Mouse (Mus musculus) erythroblast, embryonic 14.5 days (primary cell): ENCODE data around the gene Dcp1a.

Experiments used
- GATA1 ChIP-seq: IDR thresholded peaks from 2 replicates; pipeline ENCODE4 v1.6.1; 2012; ENCODE audit warnings: low read length, inconsistent platforms, mixed read lengths
- TAL1 ChIP-seq: IDR thresholded peaks from 3 replicates; pipeline ENCODE4 v1.6.1; 2012; ENCODE audit warnings: low read length, inconsistent platforms, mixed read lengths

DNA sequence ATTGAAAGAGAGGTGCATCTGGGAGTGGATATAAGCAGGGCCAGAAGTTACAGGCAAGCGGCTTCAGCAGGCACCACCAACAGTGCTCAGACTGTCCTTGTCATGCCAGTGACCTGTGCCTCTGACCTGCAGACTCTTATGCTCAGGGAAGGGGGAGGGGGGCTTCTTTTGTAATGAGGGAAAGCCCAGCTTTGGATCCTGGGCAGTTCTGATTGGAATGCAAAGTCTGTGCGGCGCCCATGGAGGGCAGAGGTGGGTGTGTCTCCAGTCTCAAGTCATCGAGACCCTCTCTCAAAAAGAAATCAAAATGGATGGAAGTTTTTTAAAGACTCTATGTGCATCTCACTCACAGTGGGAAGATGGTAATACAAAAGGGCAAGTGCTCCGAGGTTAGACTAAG lies 48.9 kb upstream of the Dcp1a start:
- no peak for TF ChIP-seq GATA1
- TF ChIP-seq TAL1: no peak
